Mouse (Mus musculus) right cerebral cortex, adult 2 months (tissue): Measurements from ENCODE around the gene Clcn6.

Source experiments
- DNase-seq, 2 experiments: peaks; one replicate each; pipeline ENCODE4 v3.0.0; 2021 to 2022; ENCODE audit warnings: low spot score in 2 of 2

The Clcn6 gene

DNA sequence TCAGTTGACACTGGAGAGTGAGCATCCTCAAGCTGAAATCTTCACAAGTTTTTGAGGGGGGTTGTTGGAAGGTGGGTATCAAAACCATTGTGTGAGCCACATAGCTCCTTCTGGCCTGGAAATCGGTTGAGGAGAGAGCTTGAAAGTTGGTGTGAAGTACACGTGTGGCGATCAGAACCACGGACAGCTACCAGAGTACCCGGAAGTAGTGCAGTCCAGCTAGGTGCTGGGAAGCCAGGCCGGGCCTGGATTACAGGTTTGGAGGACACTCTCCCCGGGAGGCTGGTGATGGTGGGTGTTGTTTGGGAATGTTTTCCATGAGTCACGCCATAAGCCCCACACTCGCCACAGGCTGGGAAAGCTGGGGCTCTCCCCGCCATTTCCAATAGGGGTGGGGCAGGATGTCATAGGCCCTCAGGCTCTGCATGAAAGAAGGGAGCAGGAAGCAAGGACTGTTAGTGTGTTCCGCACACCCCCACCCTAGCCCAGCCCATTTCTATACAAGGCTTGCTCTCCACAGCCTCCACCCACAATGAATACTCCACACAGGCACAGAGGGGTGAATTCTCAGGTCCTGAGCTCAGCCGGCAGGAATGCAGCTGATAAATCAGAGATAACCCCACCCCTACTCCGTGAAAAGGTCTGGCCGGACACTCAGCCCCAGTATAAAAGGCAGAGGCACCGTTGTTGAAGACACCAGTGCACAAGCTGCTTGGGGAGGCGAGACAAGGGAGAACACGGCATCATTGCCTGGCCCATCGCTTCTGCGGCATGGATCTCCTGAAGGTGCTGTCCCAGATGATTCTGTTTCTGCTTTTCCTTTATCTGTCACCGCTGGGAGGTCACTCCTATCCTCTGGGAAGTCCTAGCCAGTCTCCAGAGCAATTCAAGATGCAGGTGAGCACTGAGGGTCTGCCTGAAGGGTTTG is 53.2 kb downstream of the Clcn6 start, which contains the start of gene Nppb:
Gene Nppb (plus strand): TSS at position 584 of the 928 bp plus-strand sequence.
- DNase-seq, result no peak

DNA sequence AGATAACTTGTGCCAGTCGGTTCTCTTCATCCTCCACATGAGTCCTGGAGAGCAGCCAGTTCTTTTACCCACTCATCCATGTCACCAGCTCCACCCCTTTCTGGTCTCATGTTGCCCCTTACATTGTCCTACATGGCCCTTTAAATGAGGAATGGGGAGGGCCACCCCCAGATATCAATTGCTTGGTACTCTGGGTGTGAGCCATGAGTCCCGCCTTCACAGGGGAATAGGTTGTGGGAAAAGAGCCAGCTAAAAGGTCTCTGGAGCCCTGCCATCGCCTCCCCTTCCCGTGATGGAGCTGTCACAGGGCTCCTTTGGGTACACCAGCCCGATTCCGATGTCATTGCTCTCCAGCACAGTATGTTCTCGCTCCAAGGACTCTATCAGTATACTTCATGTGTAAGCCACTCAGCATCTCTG is 59.2 kb downstream of the Clcn6 start:
- no peak for DNase-seq

DNA sequence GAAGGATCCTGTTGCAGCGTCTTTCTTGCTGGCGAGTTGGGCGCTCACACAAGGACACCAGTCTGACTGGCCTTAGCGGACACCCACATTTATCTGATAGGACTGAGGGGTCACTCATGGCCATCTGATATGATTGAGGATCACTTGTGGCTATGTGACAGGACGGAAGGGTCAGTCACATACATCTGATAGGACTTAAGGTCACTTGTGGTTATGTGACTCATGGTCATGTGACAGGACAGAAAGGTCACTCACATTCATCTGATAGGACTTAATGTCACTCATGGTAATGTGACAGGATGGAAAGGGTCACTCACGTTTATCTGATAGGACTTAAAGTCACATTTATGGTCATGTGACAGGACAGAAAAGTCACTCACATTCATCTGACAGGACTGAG is 60.2 kb downstream of the Clcn6 start:
- no peak for DNase-seq

DNA sequence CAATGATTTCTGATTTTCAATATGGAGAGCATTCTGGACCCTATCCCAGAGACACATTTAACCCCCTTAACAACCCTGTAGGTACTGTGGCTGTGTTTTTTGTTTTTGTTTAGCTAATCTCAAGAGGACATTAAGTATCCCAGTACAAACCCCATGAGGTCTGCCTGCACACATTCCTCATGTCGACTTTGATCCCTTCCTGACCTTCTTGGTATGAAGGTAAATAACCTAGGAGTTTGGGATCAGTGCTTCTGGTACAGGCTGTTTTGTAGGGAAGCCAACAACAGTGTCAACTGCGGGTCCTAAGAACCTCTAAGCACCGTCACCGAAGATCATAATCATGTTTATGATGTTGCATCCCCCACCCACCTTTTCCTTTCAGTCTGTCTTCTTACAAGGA is 60.9 kb downstream of the Clcn6 start:
- no peak for DNase-seq

DNA sequence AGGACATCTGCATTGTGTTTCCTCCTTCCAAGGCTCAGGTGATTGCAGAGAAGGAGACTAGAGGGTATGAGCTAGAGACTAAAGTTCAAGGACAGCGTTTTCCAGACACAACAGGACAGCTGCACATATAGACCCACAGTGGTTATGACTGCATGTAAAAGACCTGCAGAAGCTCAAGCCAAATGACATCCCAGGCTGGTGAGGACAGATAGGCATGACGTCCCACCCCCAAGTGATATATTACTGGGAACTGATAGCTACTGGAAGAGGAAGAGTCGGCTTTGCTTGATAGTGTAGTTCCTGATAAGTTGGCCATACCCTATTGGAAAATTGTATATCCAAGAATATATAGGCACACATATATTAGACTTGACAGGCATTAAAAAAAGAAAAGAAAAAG is 62.4 kb downstream of the Clcn6 start:
- DNase-seq, result no peak

DNA sequence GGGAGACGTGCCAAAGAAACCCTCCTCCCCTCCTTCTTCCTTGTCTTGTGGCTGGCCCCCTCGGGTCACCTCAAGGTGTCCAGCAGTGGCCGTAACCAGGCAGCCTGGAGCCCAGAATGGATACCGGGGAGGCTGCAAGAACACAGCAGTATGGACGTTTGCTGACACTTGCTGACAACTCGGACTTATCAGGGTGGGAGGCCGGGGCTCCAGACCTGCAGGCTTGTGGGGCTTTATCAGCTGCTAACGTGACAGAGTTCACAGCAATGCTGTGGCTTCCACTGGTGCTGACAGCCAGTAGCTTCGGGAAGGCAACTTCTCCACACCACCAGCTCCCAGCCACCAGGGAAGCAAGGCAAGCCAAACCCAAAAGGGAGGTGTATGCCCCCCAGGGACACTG is 69.3 kb downstream of the Clcn6 start:
- DNase-seq, result no peak

DNA sequence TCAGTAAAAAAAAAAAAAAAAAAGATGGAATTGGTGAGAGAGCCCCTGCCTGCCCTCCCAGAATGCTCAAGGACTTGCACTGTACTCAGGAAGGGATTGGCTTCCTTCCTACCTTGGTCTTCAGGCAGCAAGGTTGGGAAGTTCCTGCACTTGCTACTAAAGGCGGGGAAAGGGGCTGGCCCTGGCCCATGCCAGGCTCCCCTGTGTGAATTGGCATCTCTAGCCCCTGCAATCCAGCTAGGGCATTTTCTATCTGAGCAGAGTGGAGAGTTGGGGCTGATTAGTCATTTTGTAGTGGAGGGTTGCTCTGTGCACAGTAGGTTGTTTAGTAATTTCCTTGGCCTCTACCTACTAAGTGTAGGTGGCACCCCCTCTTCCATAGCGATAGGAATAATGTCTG is 69.8 kb downstream of the Clcn6 start:
- DNase-seq, result no peak

DNA sequence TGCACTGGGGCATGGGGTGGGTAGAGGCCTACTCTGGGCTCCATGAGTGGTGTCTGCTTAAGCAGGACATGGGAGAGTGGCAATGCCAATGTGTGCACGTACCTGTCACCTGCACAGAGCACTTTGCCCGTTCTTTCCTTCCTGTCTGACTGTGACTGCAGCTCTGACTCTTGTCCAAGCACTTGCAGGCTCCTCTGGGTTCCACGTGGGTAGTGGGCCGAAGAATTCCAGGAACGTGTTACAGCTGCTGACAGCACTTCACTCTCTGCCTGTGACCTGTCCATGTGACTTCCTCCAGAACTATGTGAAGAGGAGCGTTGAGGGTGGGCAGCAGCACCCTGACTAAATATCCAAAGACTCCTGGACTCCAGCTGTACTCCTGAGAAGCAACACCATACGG is 72.9 kb downstream of the Clcn6 start:
- no peak for DNase-seq

DNA sequence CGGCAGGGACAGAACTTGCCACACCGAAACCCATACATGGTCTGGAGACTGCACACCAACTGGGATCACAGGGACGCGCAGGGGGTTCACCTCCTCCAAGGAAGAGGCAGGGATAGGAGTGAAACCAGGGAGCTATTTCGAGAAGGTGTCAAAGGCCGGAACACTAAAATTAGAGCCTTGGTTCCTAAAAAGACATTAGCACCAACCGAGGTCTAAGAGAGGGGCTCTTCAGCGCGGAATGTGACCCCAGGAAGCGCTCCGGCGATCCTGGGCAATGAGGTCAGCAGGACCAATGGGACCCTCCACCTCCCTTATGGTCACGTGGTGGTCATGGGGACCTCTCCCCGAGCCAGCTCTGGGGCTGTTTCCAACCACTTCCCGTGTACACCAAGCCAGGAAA is 75.0 kb downstream of the Clcn6 start:
- DNase-seq, result no peak

DNA sequence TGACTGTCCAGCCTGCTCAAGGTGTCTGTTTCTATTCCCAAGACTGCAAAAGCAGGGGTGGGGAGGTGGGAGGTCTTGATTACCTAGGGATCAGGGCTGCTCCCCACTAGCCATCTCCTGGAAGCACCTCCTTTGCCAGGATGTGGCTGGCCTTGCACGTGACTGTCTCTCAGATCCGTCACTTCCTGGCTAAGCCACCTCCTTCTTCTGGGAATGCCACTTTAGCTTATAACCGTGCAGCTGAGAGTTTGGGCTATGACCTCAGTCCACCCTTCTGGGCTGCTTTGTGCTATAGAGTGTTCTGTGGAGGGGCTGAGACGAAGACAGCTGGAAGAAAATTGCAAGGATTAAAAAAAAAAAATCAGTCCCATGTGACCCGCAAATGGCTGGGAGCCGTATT is 75.8 kb downstream of the Clcn6 start:
- DNase-seq, result no peak

DNA sequence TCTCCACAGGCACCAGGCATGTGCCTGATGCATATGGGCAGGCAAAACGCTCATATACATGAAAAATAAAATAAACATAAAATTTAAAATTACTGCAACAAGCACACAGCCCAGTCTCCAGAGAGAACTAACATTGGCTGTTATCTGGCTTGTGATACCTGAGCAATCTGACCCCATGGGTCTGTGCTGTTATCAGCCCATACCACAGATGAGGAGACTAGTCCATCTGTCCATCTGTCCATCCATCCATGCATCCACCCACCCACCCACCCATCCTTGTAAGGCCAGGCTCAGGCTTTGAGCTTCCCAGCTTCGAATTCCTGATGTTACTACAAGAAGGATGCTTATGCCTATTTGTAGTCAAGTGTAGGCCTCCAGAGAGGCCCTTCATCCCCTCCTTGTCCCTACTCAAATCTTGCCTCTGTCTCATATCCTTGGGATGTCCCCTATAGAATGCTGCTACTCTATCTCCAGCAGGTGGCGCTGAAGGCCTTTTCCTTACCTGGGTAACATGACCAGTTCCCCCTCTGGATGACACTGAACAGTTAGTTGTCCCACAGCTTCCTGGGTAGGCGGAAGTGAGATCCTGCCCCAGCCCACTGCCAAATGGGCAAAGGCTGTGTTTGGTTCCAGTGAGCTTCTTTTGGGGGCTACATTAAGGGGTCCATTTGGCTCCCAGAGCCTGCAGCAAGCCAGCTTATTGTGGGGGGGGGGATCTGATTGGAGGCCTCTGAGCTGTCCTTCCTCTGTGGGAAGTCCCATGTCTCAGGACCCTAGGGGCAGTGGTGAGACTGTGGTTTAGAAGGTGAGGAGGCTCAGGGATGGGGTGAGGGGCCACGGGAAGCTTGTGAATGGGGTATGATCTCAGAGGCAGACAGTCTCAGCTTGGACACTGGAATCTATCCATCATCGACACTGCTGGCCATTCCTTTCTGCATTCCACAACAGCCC is 78.5 kb downstream of the Clcn6 start:
- DNase-seq, result peak; percentile 55 to 69

DNA sequence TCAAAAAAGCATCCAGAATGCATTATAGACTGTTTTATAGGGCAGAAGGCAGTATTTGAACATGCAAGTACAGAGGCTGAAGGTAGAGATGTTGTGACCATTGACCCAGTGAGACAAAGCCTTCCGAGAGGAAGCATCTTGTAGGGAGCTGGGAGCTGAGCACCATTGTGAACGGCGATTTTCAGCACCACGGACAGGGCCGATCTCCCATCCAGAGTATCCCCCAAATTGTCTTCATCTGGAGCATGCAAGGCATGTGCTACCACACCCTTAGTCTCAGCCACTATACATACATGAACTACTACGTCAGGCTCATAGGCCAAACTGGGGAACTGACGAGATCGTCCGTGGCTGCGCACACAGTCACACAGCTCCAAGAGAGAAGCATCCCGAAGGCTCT is 81.5 kb downstream of the Clcn6 start:
- no peak for DNase-seq
